Mouse (Mus musculus): ENCODE data around the gene Tbc1d24. TPM values are rescaled to one million over a fixed set of nuclear protein-coding genes. Genes with fewer than 3 reads are reported as not detected.
"Not testable (repeated sequence)": the region's sequence is repeated elsewhere in the genome, so short reads cannot be mapped to it uniquely, and the experiment has no call there.

Tbc1d24 gene
- total RNA-seq, 2 experiments from 2014 or later: 4.0 to 7.1 TPM

DNA sequence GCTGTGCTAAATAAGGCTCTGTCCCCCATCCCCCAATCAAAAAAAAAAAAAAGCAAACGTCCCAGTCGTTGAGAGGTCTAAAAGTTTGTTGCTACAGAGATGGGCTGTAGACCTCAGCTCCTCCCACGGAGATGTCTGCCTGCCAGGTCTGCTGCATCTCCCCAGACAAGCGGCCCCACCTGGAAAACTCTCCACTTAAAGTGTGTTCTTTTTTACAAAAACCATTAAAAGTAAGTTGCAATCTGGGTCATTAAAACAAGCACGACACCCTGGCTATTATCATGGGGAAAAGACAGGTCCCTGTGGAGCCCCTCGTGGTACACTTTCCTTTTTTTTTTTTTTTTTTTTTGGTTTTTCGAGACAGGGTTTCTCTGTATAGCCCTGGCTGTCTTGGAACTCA is 54.0 kb downstream of the Tbc1d24 start:
- no peak for TF ChIP-seq CTCF (IDR thresholded peaks at IDR 0.05)
- DNase-seq: no peak
- Histone ChIP-seq H3K27ac (no peak overlapping the region), H3K4me3 (peak overlapping the region; percentile 71)
- intact Hi-C loops (cut with DNase I): loop anchor here (5.0 kb wide), 1 partner anchor 156 kb away; no protein-coding TSS in a partner anchor

DNA sequence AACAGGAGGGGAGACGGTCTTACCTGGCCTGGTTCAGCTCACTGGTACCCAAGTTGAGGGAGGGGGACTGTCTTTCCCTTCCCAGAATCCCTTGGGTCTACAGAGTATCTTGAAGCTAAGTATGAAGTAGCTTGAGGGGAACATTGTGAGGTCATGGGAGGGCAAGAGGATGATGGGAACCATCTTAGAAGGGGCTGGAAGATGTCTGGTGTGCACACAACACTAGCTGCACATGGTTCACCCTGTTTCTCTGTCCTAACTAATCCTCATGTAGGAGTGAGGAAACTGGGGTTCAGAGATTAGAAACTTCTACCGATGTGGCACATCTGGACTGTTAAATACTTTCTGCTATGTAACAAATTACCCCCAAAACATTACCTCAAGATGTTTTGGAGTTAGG is 54.5 kb downstream of the Tbc1d24 start, which contains the start of gene Pdpk1:
Pdpk1 (minus strand) TSS at position 101 of the 400 bp plus-strand sequence.
- TF ChIP-seq CTCF (IDR thresholded peaks at IDR 0.05): no peak
- H3K27ac ChIP-seq: no peak within 1 kb of the TSS
- intact Hi-C loops (cut with DNase I): loop anchor here (5.0 kb wide), 1 partner anchor 156 kb away; no protein-coding TSS in a partner anchor
- peak within 1 kb of the TSS; percentile 71 for H3K4me3 ChIP-seq
- DNase-seq: no peak

DNA sequence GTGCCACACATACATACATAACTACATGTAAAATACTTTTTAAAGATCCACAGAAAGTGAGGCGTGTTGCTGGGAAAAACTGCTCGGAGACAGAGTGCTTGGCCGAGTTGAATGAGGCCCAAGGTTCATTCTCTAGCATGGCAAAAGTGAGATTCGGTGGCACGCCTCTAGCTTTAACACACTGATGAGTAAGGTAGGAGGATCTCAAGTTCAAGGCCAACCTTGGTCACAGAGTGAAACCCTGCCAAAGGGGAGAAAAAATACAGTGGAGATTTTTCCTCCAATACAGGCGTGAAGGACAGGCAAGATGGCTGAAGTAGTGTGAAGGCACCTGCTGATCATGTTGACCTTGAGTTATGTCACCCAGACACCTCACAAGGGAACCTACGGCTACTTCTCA is 55.9 kb downstream of the Tbc1d24 start:
- no peak for TF ChIP-seq CTCF (IDR thresholded peaks at IDR 0.05)
- no peak for DNase-seq
- H3K27ac ChIP-seq: no peak overlapping the region
- no peak overlapping the region for H3K4me3 ChIP-seq
- intact Hi-C loops (cut with DNase I): no loop called here

DNA sequence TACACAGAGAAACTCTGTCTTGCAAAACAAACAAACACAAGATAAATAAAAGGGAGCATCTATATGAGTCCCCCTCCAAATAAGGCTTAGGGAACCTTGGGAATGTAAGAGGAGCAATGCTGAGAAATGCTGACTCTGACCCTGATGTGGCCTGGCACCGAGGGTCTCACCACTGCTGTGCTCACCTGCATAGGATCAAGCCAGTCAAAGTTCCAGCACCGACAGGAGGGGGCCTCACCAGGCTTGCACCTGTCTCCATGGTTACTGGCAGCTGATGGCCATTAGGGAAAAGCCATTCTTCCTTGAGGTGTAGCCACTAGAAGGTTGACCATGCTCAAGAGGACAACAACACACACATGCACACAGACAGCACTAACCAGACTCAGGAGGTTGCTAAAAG is 62.5 kb downstream of the Tbc1d24 start:
- no peak for TF ChIP-seq CTCF (IDR thresholded peaks at IDR 0.05)
- no peak for DNase-seq
- intact Hi-C loops (cut with DNase I): loop anchor here (5.0 kb wide), 1 partner anchor 71 kb away; the partner anchor contains the start of gene Kctd5
- H3K27ac ChIP-seq: no peak overlapping the region
- H3K4me3 ChIP-seq: no peak overlapping the region

DNA sequence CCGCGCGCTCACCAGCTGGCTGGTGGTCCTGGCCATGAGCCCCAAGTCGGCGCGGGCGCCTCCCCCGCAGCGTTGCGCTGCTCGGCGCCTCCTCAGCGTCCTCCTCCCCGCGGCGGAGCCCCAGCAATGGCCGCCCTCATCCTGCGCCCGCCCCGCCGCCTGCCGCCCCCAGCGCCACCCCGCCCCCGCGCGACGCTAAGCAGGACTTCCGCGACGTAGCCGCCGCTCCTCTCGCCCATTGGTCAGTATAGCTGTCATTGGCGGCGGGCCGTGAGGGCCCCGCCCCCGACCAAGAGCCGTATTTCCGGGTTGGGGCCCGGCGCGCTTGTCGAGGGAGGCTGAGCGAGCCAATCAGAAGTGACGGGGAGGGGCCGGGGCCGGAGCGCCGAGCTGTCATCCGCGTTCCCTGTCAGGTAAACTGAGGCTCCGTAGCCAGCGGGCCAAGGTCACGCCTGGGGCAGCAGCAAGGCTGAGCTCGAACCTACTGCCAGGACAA is 63.9 kb downstream of the Tbc1d24 start:
- Histone ChIP-seq H3K4me3 (peak overlapping the region; percentile 99), H3K27ac (peak overlapping the region; percentile 97)
- intact Hi-C loops (cut with DNase I): loop anchor here (5.0 kb wide), 1 partner anchor 69 kb away; the partner anchor contains the start of gene Kctd5
- peak; percentile 98 for DNase-seq
- no peak for TF ChIP-seq CTCF (IDR thresholded peaks at IDR 0.05)

DNA sequence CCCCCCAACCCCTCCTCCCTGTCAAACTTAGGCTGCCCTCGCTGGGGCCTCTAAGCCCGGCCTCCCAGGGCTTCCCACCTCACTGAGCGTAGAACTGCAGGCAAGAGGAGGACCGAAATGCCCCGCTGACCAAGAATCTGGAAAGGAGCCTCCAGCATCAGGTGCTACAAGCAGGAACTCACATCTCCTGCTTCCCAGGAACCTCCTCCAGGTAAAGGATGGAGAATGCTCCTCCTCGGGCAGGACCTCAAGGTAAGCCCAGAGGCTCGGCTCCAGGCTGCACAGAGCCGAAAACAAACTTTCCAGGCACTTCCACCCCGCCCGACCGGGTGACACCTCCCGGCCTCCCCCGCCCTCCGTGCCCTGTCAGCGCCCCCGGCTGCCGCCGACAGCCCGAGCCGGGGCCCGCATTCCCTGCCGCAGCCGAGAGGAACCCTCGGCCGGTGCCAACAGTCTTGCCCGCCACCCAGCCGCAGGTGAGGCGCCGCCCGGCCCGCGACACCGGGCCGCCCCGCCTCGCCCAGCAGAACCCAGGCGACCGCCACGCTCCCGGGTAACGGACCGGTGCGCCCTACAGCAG is 64.4 kb downstream of the Tbc1d24 start:
- intact Hi-C loops (cut with DNase I): loop anchor here (5.0 kb wide), 1 partner anchor 69 kb away; the partner anchor contains the start of gene Kctd5
- DNase-seq: peak; percentile 31
- no peak for TF ChIP-seq CTCF (IDR thresholded peaks at IDR 0.05)

DNA sequence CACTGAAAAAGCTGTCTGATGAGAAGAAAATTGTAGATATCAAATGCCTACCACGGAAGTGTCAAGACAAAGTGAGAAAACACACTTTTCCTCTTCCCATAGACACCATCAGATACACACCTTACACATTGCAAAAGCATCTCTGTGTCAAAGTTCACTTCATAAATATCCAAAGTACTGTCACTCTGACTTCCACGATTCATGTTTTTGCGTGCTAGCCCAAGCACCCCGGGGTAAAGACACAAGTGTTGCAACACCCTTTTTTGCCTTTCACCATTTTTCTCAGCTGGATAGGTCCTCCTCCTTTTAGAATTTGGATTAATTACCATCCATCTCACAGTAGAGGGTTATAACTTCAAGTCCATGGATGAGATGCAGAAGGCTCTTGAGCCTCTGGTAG is 65.4 kb downstream of the Tbc1d24 start:
- DNase-seq: no peak
- Histone ChIP-seq H3K4me3 (peak overlapping the region; percentile 99), H3K27ac (peak overlapping the region; percentile 97; the same call in 1 of the 2 replicates)
- TF ChIP-seq CTCF (IDR thresholded peaks at IDR 0.05): no peak
- intact Hi-C loops (cut with DNase I): loop anchor here (5.0 kb wide), 1 partner anchor 68 kb away; the partner anchor contains the start of gene Kctd5

More for the DNA sequence above, 64.4 kb downstream of the Tbc1d24 start:
- peak overlapping the region; percentile 99 for H3K4me3 ChIP-seq
- peak overlapping the region; percentile 97 for H3K27ac ChIP-seq

DNA sequence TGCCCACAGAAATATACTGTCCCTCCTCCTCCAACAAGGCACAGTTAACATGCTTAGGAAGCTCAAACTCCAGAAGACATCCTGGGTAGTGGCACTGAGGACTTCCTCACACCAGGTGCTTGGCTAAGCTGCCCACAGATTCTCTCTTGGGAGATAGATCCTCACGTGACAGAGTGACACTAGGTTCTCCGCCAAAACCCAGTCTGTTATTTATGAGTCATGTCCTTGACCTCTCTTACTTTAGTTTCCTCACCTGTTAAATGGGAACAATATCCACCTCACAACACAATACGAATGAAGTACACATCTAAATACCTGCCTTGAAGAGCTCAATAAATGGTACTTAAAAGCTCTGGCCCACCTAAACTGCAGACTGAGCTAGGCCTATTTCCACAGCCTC is 66.1 kb downstream of the Tbc1d24 start:
- H3K27ac ChIP-seq: no peak overlapping the region; the same call in 1 of the 2 replicates
- intact Hi-C loops (cut with DNase I): no loop called here
- TF ChIP-seq CTCF (IDR thresholded peaks at IDR 0.05): no peak
- no peak overlapping the region for H3K4me3 ChIP-seq
- no peak for DNase-seq

DNA sequence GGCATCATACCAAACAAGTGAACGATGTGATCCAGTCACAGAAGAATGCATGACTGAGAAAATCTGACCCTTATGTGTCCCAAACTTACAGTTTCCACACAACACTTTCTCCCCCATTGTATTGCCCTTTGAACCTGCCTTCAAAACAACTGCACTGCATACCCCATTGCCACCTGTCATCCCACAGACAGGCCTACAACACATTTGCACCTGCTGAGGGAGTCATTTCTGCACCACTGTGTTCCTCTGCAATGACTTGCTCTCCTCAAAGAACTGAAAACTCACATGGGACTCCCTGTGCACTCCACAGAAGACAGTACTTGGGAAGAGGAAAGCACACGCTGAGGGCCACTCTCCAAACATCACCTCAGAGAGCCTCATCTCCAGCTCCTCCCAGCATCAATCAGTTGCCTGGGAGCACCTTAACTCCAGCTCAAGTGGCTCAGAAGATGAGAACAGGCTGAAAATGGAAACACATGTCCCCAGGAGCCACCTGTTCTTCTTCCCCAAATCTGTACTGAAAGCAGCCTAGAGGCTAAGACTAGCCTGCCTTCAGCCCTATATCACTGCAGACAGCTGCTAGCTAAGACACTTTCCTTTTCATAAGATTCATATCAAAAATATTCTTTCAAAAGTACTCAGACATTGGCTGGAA is 68.0 kb downstream of the Tbc1d24 start:
- intact Hi-C loops (cut with DNase I): no loop called here
- no peak for DNase-seq
- no peak for TF ChIP-seq CTCF (IDR thresholded peaks at IDR 0.05)
- Histone ChIP-seq H3K4me3 (no peak overlapping the region), H3K27ac (peak overlapping the region; percentile 40; the same call in 1 of the 2 replicates)

DNA sequence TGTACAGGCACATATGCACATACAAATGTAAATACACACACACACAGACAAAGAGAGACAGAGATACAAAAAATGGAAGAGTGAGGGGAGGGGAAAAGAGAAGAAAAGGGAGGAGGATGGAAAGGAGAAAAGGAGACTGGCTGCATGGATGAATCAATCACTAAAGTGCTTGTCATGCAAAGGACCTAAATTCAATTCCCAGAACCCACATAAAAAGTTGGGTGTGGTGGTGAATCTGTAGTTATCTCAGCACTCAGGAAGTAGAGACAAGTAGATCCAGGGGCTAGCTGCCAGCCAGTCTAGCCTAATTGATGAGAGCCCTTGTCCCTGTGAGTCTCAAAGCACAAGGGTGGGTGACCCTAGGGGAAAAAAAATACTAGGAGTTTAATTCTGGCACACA is 71.3 kb downstream of the Tbc1d24 start:
- no peak for DNase-seq
- intact Hi-C loops (cut with DNase I): no loop called here
- TF ChIP-seq CTCF (IDR thresholded peaks at IDR 0.05): no peak
- Histone ChIP-seq H3K4me3 (no peak overlapping the region), H3K27ac (peak overlapping the region; percentile 41)

DNA sequence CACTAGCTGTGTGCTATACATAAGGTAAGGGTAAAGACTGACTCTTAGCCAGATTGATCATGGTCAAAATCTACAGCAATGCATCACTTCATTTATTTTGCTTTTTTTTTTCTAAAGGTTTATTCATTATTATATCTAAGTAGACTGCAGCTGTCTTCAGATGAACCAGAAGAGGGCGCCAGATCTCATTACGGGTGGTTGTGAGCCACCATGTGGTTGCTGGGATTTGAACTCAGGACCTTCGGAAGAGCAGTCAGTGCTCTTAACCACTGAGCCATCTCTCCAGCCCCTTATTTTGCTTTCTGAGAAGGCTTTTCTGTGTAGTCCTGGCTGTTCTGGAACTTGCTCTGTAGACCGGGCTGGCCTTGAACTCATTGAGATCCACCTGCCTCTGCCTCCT is 72.4 kb downstream of the Tbc1d24 start:
- intact Hi-C loops (cut with DNase I); DNase-seq; H3K27ac ChIP-seq; H3K4me3 ChIP-seq: not testable (repeated sequence)
- TF ChIP-seq CTCF (IDR thresholded peaks at IDR 0.05): peak; percentile 38

DNA sequence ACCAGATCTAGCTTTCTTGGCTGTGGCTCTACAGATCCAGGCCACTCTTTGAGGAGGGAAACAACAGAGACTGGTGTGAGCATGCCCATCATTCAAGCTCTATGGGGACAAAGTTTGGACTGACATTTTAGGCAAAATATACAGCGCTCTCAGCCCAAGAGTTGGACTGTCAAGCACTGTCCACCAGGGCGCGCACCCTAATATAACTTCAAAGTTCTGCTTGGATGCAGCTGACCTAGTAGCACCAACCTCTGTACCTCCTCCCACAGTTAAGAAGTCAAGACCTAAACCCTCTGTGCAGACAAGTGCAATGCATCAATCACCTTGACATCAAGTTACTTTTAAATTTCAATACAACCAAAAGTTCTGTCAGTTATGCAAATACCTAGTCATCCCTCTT is 73.8 kb downstream of the Tbc1d24 start:
- DNase-seq: no peak
- intact Hi-C loops (cut with DNase I): no loop called here
- TF ChIP-seq CTCF (IDR thresholded peaks at IDR 0.05): no peak
- Histone ChIP-seq H3K27ac (no peak overlapping the region), H3K4me3 (no peak overlapping the region)

DNA sequence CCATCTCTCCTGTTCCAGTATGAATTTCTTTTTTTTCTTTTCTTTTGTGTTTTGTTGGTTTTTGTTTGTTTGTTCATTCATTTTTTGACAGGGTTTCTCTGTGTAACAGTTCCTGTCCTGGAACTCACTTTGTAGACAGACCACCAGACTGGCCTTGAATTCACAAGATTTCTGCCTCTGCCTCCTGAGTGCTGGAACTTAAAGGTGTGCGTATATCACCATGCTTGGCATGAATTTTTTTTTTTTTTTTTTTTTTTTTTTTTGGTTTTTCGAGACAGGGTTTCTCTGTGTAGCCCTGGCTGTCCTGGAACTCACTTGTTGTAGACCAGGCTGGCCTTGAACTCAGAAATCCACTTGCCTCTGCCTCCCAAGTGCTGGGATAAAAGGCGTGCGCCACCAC is 76.1 kb downstream of the Tbc1d24 start:
- DNase-seq; H3K4me3 ChIP-seq; intact Hi-C loops (cut with DNase I): not testable (repeated sequence)
- H3K27ac ChIP-seq: peak overlapping the region; percentile 59
